Mouse (Mus musculus) activated CD4-positive, CD25-positive, alpha-beta regulatory T cell (primary cell): ENCODE measurements around the gene Tgm6. TPM values are rescaled to one million over a fixed set of nuclear protein-coding genes. Genes with fewer than 3 reads are reported as not detected.

Experiments used
- polyA plus RNA-seq, 2 experiments: library from polyadenylated mRNA; unstranded; fragments of 100-300 nt; shearing (Covaris generic); gene quantifications; one replicate each; pipeline ENCODE4 v1.2.1; 2017

The Tgm6 gene
- under 1 TPM in 1 of 2 experiments, not detected in 1; 0.14 TPM for polyA plus RNA-seq

DNA sequence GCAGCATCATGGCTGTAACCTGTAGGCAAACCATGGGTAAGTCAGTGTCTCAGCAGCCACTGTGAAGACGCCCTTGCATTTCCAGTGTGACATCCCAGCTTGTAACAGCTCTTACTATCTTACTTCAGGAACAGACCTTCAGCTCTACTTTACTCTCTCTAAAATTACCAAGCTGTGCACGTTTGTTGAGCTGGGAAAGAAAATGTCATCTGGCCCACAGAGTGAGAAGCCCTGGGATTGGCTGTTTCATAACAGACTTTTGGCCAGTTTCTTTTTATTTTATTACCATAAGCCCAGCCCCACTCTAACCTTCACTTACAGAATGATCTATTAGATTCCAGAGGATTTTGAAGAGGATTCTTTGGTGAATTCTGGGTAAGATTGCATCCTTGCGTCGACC is at the start of gene Tgm6:
TSS of gene Tgm6 (plus strand) at position 301 of the 400 bp plus-strand sequence.

DNA sequence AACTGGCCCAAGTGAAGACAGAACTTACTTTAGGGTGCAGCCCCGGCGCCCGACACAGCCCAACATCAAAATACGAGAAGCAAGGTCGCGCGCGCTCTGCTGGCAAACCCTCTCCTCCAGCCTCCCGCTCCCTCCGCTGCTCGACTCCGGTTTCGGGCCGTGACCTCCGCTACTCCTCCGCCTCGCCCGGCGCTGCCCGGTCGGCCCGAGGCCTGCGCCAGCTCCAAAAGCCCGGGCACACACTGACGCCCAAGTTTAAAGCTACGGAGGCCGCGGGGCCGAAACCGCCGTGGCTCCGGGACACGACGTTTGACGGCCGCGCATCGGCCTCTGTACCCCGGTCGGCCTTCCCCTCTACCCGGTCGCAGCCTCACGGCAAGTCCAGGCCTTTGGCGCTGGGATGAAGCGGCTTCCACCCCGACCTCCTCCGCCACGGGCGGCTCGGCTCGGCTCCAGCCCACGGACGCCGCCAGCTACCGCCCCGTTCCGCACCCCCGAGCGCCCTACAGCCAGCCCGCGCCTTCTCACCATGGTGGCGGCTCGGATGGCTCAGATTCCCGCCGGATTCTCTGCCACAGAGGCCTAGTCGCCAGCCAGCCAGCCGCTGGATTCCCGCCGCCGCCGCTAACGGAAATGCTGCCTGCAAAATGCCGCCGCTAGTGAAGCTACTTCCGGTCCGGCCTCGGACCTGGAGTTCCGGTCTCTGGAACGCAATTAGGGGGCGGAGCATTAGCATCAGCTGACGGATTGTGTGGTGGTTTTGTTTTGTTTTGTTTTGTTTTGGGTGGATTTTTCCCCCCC is 66.7 kb downstream of the Tgm6 start, which contains the start of gene Snrpb:
TSS of gene Snrpb (minus strand) at position 698 of the 801 bp plus-strand sequence.

DNA sequence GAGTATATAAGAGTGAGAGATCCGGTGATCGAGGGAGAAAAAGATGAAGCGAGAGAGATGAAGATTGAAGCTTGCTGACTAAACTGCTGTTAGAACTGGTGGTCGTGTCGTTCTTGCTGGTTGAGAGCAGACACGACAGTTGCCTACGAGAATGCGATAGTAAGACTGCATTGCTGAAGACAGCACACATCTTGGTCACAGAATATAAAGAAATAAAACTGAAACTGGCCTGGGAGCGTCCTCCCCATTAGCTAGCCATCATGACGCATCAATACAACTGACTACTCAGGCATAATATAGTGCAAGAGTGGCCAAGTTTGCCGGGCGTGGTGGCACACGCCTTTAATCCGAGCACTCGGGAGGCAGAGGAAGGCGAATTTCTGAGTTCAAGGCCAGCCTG is 82.7 kb downstream of the Tgm6 start, which contains the start of gene Tmc2:
TSS of gene Tmc2 (plus strand) at position 301 of the 400 bp plus-strand sequence.

Other genes starting within 250 kb of the Tgm6 start
- gene Tgm3, start 100.1 kb upstream of the Tgm6 start, polyA plus RNA-seq, result not detected
- gene Snrpb, start 67.0 kb downstream of the Tgm6 start, polyA plus RNA-seq, result 100 to 1,000 TPM; 377 to 503 TPM
- under 1 TPM in 1 of 2 experiments, not detected in 1; 0.18 TPM for gene Tmc2, start 82.8 kb downstream of the Tgm6 start, polyA plus RNA-seq
- gene Nop56, start 162.0 kb downstream of the Tgm6 start, polyA plus RNA-seq, result 100 to 1,000 TPM; 161 to 317 TPM
- gene Idh3b, start 172.1 kb downstream of the Tgm6 start, polyA plus RNA-seq, result 100 to 1,000 TPM; 173 TPM
- gene Ebf4, start 182.8 kb downstream of the Tgm6 start, polyA plus RNA-seq, result not detected